Mouse (Mus musculus): ENCODE measurements around the gene Faim.

DNA sequence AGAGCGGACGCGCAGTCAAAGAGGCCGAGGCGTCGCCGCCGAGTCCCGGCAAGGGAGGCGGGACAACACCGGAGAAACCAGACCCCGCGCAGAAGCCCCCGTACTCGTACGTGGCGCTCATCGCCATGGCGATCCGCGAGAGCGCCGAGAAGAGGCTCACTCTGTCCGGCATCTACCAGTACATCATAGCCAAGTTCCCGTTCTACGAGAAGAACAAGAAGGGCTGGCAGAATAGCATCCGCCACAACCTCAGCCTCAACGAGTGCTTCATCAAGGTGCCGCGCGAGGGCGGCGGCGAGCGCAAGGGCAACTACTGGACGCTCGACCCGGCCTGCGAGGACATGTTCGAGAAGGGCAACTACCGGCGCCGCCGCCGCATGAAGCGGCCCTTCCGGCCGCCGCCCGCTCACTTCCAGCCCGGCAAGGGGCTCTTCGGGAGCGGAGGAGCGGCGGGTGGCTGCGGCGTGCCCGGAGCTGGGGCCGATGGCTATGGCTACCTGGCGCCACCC is 30.4 kb upstream of the Faim start:
- TF ChIP-seq GATA1 (IDR thresholded peaks at IDR 0.05; ENCODE audit: low read length) = no peak
- TF ChIP-seq TAL1 (IDR thresholded peaks at IDR 0.05; ENCODE audit: low read length) = no peak

Measured in erythroblast, embryonic 14.5 days (primary cell).